Mouse (Mus musculus) midbrain, embryonic 12.5 days (tissue): ENCODE data around the gene Hist1h3i. TPM values are rescaled to one million over a fixed set of nuclear protein-coding genes. Genes with fewer than 3 reads are reported as not detected.
"Not testable (repeated sequence)": the region's sequence is repeated elsewhere in the genome, so short reads cannot be mapped to it uniquely, and the experiment has no call there.

Experiments used
- ATAC-seq: fragments of 200-750 bp; cut with Nextera tagmentation; 2 replicates; pipeline ENCODE4 v1.8.0; 2017; ENCODE audit warnings: low read depth, moderate TSS enrichment, moderate library complexity; ENCODE audit not compliant: low FRiP score
- H3K27ac ChIP-seq: fragments of 300-500 bp; sonication (generic); replicated peaks from 2 replicates; pipeline ENCODE4 v1.5.1; 2016; ENCODE audit warnings: mild to moderate bottlenecking
- H3K27me3 ChIP-seq: fragments of 300-500 bp; sonication (generic); 2 replicates; pipeline ENCODE4 v1.6.1; 2016; ENCODE audit warnings: mild to moderate bottlenecking
- H3K36me3 ChIP-seq: fragments of 300-500 bp; sonication (generic); 2 replicates; pipeline ENCODE4 v1.6.1; 2016
- H3K4me1 ChIP-seq: fragments of 300-500 bp; sonication (generic); 2 replicates; pipeline ENCODE4 v1.6.1; 2016
- H3K4me2 ChIP-seq: fragments of 300-500 bp; sonication (generic); replicated peaks from 2 replicates; pipeline ENCODE4 v1.6.1; 2016; ENCODE audit warnings: mild to moderate bottlenecking, moderate library complexity
- H3K4me3 ChIP-seq: fragments of 300-500 bp; sonication (generic); 2 replicates; pipeline ENCODE4 v1.5.1; 2016; ENCODE audit warnings: mild to moderate bottlenecking
- H3K9ac ChIP-seq: fragments of 300-500 bp; sonication (generic); replicated peaks from 2 replicates; pipeline ENCODE4 v1.6.1; 2016; ENCODE audit warnings: mild to moderate bottlenecking, moderate library complexity
- H3K9me3 ChIP-seq: fragments of 300-500 bp; sonication (generic); 2 replicates; pipeline ENCODE4 v1.6.1; 2016; ENCODE audit warnings: mild to moderate bottlenecking
- WGBS: fragments of 180-500 bp; shearing (Covaris S2); methylation state at CpG from one replicate; pipeline ENCODE4 v1.1.7; 2016; 5-methylcytosine and 5-hydroxymethylcytosine counted together
- polyA plus RNA-seq: library from polyadenylated mRNA; unstranded; fragments of >200 nt; fragmentation: Nextera tagmentation; extraction: Ambion mirVana; gene quantifications from 2 replicates; pipeline ENCODE4 v1.2.1, GENCODE M21; 2016

The Hist1h3i gene
- polyA plus RNA-seq = 155 and 164 TPM in 2 replicates

DNA sequence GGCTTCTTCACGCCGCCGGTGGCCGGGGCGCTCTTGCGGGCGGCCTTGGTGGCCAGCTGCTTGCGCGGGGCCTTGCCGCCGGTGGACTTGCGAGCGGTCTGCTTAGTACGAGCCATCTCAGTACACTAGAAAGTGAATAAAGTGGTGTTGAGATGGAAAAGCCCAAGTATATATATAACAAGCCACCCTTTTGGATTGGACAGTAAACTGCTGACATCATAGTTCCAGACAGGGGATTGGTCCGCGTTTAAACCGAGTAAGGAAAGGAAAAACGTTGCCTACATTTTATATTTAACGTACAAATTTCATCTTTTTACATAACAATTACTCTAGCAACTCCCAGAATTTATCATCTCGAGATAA is at the start of gene Hist1h3i:
Gene Hist1h3i, minus strand, starts transcription at position 116 of the 363 bp plus-strand sequence.
- Histone ChIP-seq H3K9ac (peak within 1 kb of the TSS; percentile 66), H3K4me1 (peaks cover 42% of the 10 kb centered on the region), H3K4me2 (peak within 1 kb of the TSS; percentile 68), H3K27me3 (no peaks in the 10 kb centered on the region), H3K27ac (peak within 1 kb of the TSS; percentile 88), H3K4me3 (peak within 1 kb of the TSS; percentile 47), H3K9me3 (no peaks in the 10 kb centered on the region), H3K36me3 (no peaks in the 10 kb centered on the region)
- under 1% methylated on average over 13 of the region's 20 CpGs for WGBS
- peak; percentile 65 for ATAC-seq

DNA sequence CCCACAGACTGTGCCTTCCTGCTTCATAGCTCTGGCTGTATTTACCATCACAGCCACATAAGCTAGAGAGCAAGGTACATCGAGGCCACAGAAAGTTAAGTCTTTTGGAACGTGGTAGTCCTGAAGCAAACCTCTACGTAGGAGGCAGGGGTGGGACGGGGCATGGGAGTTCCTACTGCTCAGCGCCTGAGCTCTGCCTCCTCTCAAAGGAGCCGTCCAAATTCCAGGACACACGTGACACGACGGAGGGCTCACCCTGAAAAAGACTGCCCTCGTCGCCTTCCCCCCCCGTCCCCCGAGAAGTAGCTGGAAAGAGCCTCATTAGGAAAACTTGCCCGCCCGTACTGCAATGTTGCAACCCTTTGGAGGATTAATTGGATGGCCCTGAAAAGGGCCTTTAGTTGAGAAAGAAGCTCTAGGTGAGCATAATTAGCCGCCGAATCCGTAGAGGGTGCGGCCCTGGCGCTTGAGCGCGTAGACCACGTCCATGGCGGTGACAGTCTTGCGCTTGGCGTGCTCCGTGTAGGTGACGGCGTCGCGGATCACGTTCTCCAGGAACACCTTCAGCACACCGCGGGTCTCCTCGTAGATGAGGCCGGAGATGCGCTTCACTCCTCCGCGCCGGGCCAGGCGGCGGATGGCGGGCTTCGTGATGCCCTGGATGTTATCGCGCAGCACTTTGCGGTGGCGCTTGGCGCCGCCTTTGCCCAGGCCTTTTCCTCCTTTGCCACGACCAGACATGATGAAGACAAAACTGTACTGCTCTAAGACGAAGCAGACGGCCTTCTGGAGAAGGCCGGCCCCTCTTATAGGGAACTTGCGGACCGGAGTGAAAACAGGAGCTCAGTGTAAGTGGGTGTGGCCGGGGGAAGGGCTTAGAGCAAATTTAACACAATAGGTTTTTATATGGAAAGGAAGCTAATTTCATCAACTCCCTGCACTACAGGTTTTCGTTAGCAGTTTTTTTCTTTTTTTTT is 48.5 kb upstream of the Hist1h3i start, which contains the start of gene Hist1h4n:
Gene Hist1h4n, minus strand, starts transcription at position 779 of the 977 bp plus-strand sequence.
- Histone ChIP-seq H3K4me2 (peak within 1 kb of the TSS; percentile 42), H3K4me3 (peak within 1 kb of the TSS; percentile 21; the same call in 1 of the 2 replicates)
- under 1% methylated on average over 28 of the region's 58 CpGs for WGBS
- H3K4me1 ChIP-seq, H3K27ac ChIP-seq, H3K9me3 ChIP-seq, H3K36me3 ChIP-seq, H3K27me3 ChIP-seq, H3K9ac ChIP-seq: not testable (repeated sequence)
- ATAC-seq = peak; percentile 84

DNA sequence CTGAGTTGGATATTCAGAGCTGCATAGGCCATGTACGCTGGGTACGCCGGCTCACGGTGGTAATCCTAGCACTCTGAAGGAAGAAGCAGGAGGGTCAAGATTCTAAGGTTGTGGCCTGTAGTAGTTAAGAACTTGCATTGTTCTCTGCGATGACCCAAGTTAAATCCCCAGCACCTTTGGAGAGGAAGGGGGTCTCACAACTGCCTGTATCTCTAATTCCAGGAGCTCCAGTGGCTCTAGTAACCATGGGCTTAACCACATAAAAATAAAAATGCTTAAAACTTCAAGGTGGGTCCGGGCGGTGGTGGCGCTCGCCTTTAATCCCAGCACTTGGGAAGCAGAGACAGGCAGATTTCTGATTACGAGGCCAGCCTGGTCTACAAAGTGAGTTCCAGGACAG is 47.2 kb upstream of the Hist1h3i start:
- Histone ChIP-seq H3K36me3 (no peaks in the 10 kb centered on the region), H3K9ac (no peak overlapping the region), H3K4me1 (no peaks in the 10 kb centered on the region), H3K27ac (peak overlapping the region; percentile 42), H3K4me3 (no peak overlapping the region), H3K9me3 (no peaks in the 10 kb centered on the region), H3K27me3 (no peaks in the 10 kb centered on the region), H3K4me2 (no peak overlapping the region)
- whole genome bisulfite sequencing = 83% methylated on average over 10 of the region's 10 CpGs
- ATAC-seq = no peak

DNA sequence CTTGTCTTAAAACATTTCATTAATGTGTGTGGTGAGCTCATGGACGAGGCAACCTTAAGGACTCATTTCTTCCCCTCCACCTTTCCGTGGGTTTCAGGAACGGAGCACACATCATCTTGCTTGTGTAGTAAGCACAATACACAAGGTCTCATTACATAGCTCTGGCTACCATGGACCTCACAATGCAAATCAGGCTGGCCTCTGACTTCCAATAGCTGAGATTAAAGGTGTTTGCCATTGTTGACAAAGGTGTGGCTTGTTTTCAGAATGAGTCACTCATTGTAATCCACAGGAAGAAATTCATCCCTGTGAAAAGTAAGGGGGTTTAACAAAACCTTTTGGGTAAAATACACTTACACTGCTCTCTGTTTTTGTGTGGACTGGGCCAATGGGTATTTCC is 45.3 kb upstream of the Hist1h3i start:
- Histone ChIP-seq H3K27ac (no peak overlapping the region), H3K9ac (no peak overlapping the region), H3K4me2 (no peak overlapping the region), H3K36me3 (no peaks in the 10 kb centered on the region), H3K27me3 (no peaks in the 10 kb centered on the region), H3K4me3 (no peak overlapping the region), H3K4me1 (no peaks in the 10 kb centered on the region), H3K9me3 (no peaks in the 10 kb centered on the region)
- WGBS = 89% methylated on average over 3 of the region's 3 CpGs
- no peak for ATAC-seq

- 63% methylated on average over 7 of the region's 16 CpGs for WGBS
Observed at GRCm38 (mm10) chr13:21820082-21820890, 37.1 kb upstream of the Hist1h3i start.

GRCm38 (mm10) chr13:21812092-21812491 is 28.9 kb upstream of the Hist1h3i start:
- peak; percentile 51 for ATAC-seq
- H3K4me3 ChIP-seq = peak overlapping the region; percentile 21; the same call in 1 of the 2 replicates
- not testable (repeated sequence) for H3K36me3 ChIP-seq

More at GRCm38 (mm10) chr13:21820082-21820890, 37.1 kb upstream of the Hist1h3i start:
- H3K4me2 ChIP-seq, H3K27me3 ChIP-seq, H3K36me3 ChIP-seq, H3K4me1 ChIP-seq, H3K9me3 ChIP-seq, H3K27ac ChIP-seq, H3K4me3 ChIP-seq, ATAC-seq, H3K9ac ChIP-seq: not testable (repeated sequence)

GRCm38 (mm10) chr13:21811539-21811938 is 28.4 kb upstream of the Hist1h3i start, which contains the start of gene Hist1h4m:
Gene Hist1h4m (plus strand): TSS chr13:21811746.
- H3K9me3 ChIP-seq, H3K9ac ChIP-seq, H3K4me1 ChIP-seq, H3K27me3 ChIP-seq, H3K36me3 ChIP-seq, H3K27ac ChIP-seq: not testable (repeated sequence)
- ATAC-seq = peak; percentile 44
- peak within 1 kb of the TSS; percentile 21; the same call in 1 of the 2 replicates for H3K4me3 ChIP-seq
- no CpG with 5 or more reads among the region's 24 CpGs for WGBS
- H3K4me2 ChIP-seq = peak within 1 kb of the TSS; percentile 42

More at GRCm38 (mm10) chr13:21812092-21812491, 28.9 kb upstream of the Hist1h3i start:
- H3K4me2 ChIP-seq = peak overlapping the region; percentile 42
- H3K4me1 ChIP-seq, H3K9ac ChIP-seq, H3K27ac ChIP-seq, H3K9me3 ChIP-seq, H3K27me3 ChIP-seq: not testable (repeated sequence)
- WGBS = 0% methylated on average over 14 of the region's 14 CpGs

GRCm38 (mm10) chr13:21811074-21811473 is 27.9 kb upstream of the Hist1h3i start:
- not testable (repeated sequence) for H3K36me3 ChIP-seq, H3K4me2 ChIP-seq, H3K27me3 ChIP-seq, H3K4me1 ChIP-seq, H3K4me3 ChIP-seq, H3K9me3 ChIP-seq, H3K9ac ChIP-seq, H3K27ac ChIP-seq
- ATAC-seq = peak; percentile 47; the same call in 1 of the 2 replicates
- no CpG with 5 or more reads among the region's 8 CpGs for WGBS

DNA sequence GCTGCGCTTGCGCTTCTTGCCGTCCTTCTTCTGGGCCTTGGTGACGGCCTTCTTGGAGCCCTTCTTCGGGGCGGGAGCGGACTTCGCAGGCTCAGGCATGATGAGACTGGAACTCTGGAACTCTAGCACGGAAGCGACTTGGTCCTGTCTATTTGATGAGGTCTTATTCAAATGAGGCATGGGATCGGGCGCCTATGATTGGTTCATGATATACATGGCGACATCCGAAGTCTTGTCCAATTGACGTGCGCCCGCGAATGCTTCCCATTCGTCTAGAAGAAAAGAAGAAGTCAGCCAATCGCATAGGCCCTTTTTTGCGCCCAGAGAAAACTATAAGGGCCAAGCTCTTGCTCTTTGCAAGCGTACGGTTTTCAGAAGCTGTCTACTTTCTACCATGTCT is 26.9 kb upstream of the Hist1h3i start, which contains the start of the genes Hist1h2bq and Hist1h2ao:
Gene Hist1h2bq, minus strand, starts transcription at position 125 of the 400 bp plus-strand sequence.
Gene Hist1h2ao, plus strand, starts transcription at position 393 of the 400 bp plus-strand sequence.
- not testable (repeated sequence) for H3K27me3 ChIP-seq, H3K27ac ChIP-seq, H3K9ac ChIP-seq, H3K9me3 ChIP-seq, H3K4me1 ChIP-seq, H3K36me3 ChIP-seq, H3K4me3 ChIP-seq, H3K4me2 ChIP-seq
- WGBS = no CpG with 5 or more reads among the region's 23 CpGs
- ATAC-seq = peak; percentile 97

- H3K27ac ChIP-seq, H3K4me1 ChIP-seq, H3K9me3 ChIP-seq, H3K9ac ChIP-seq, H3K4me3 ChIP-seq, H3K36me3 ChIP-seq, H3K27me3 ChIP-seq, H3K4me2 ChIP-seq: not testable (repeated sequence)
- peak; percentile 69; the same call in 1 of the 2 replicates for ATAC-seq
- WGBS = no CpG with 5 or more reads among the region's 4 CpGs
Observed at GRCm38 (mm10) chr13:21803058-21803457, 19.9 kb upstream of the Hist1h3i start.

- ATAC-seq, H3K9me3 ChIP-seq, H3K27ac ChIP-seq, H3K4me3 ChIP-seq, H3K36me3 ChIP-seq, H3K4me1 ChIP-seq, H3K4me2 ChIP-seq, H3K9ac ChIP-seq, H3K27me3 ChIP-seq: not testable (repeated sequence)
Observed at GRCm38 (mm10) chr13:21797163-21797562, 14.0 kb upstream of the Hist1h3i start.
